Mouse (Mus musculus): Measurements from ENCODE around the gene Eif3g.

DNA sequence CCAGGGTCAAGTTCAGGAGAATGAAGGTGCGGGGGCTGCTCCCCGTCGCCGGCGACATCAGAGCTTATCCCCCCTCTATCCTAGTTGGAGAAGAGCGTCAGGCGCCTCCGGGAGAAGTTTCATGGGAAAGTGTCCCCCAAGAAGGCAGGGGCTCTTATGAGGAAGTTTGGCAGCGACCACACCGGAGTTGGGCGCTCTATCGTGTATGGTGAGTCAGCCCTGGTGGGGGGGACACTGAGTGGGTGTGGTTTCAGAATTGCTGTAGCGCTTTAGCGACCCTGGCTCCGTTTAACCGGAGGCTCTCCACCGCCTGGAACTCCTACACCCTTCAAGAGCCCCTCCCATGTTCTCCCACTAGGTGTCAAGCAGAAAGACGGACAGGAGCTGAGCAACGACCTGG is 29.2 kb downstream of the Eif3g start:
- TF ChIP-seq CTCF (IDR thresholded peaks at IDR 0.05; ENCODE audit: insufficient read depth, low read depth, low read length) (no peak), POLR2A (IDR thresholded peaks at IDR 0.05; ENCODE audit: insufficient read depth, low read depth, low read length) (no peak)

All from olfactory bulb, adult 2 months (tissue).